Mouse (Mus musculus): ENCODE results near the gene Myoc. TPM values are rescaled to one million over a fixed set of nuclear protein-coding genes. Genes with fewer than 3 reads are reported as not detected.

Gene Myoc
- total RNA-seq, 2 experiments from 2014 or later = 0.71 to 1.3 TPM

GRCm38 (mm10) chr1:162643752-162644151 is 4.8 kb downstream of the Myoc start:
- intact Hi-C loops (cut with DNase I) = no loop called here
- DNase-seq = peak; percentile 84 to 85

- no peak for DNase-seq
- intact Hi-C loops (cut with DNase I) = no loop called here
These were observed 7.2 kb downstream of the Myoc start for GRCm38 (mm10) chr1:162646083-162646686.

- no peak for DNase-seq
- intact Hi-C loops (cut with DNase I) = no loop called here
These were observed 9.5 kb downstream of the Myoc start for GRCm38 (mm10) chr1:162648416-162648815.

GRCm38 (mm10) chr1:162658119-162658518 is 19.2 kb downstream of the Myoc start, which contains the start of gene Myocos:
TSS of gene Myocos (minus strand) at chr1:162658219.
- intact Hi-C loops (cut with DNase I) = no loop called here
- no peak for DNase-seq

- DNase-seq = peak; percentile 27 to 33
- intact Hi-C loops (cut with DNase I) = loop anchor here (10.0 kb wide), 1 partner anchor 306 kb away; no protein-coding TSS in a partner anchor
These were observed 21.4 kb downstream of the Myoc start for GRCm38 (mm10) chr1:162660276-162660860.

- intact Hi-C loops (cut with DNase I) = loop anchor here (1.0 to 10.0 kb wide), 2 partner anchors 115 to 310 kb away; no protein-coding TSS in a partner anchor
- DNase-seq = peak; percentile 64 to 83
These were observed 26.0 kb downstream of the Myoc start for GRCm38 (mm10) chr1:162664826-162665475.

GRCm38 (mm10) chr1:162665486-162666174 is 26.7 kb downstream of the Myoc start:
- no peak for DNase-seq
- intact Hi-C loops (cut with DNase I) = loop anchor here (1.0 to 10.0 kb wide), 2 partner anchors 115 to 311 kb away; no protein-coding TSS in a partner anchor

- no peak for DNase-seq
- intact Hi-C loops (cut with DNase I) = no loop called here
These were observed 54.8 kb downstream of the Myoc start for GRCm38 (mm10) chr1:162693721-162694120.

- intact Hi-C loops (cut with DNase I) = no loop called here
- DNase-seq = no peak
These were observed 58.9 kb downstream of the Myoc start for GRCm38 (mm10) chr1:162697866-162698265.

Small RNAs within 50 kb of the gene (microRNA-seq; reads per million reads assigned to microRNA genes)
- gene Gm27616 = 0 reads per million in 2 experiments

Other genes with a start within 250 kb of the Myoc start
- gene Dnm3, start 161.1 kb upstream of the Myoc start, total RNA-seq (2021) = 10 to 100 TPM; 11.1 to 14.9 TPM
- 1 to 10 TPM; 4.6 to 5.9 TPM for gene Mettl13, start 90.6 kb upstream of the Myoc start, total RNA-seq (2021)
- gene Vamp4, start 68.6 kb upstream of the Myoc start, total RNA-seq (2021) = 10 to 100 TPM; 19.1 to 20.3 TPM
- not detected for gene Myocos, start 19.1 kb downstream of the Myoc start, total RNA-seq (2021)
- gene Prrc2c, start 101.4 kb downstream of the Myoc start, total RNA-seq (2021) = 10 to 100 TPM; 93.2 to 98.1 TPM
- under 1 TPM in 1 of 2 experiments, not detected in 1; 0.31 TPM for gene Fmo4, start 174.8 kb downstream of the Myoc start, total RNA-seq (2021)
- gene Fmo1, start 227.5 kb downstream of the Myoc start, total RNA-seq (2021) = 10 to 100 TPM; 32.4 to 46.2 TPM